Mouse (Mus musculus) neural tube, embryonic 12.5 days (tissue): Measurements from ENCODE around the gene Cxcl17. TPM values are rescaled to one million over a fixed set of nuclear protein-coding genes. Genes with fewer than 3 reads are reported as not detected.

Experiments used
- ATAC-seq: fragments of 200-750 bp; cut with Nextera tagmentation; 2 replicates; pipeline ENCODE4 v1.8.0; 2017; ENCODE audit warnings: low read depth, mild to moderate bottlenecking, moderate TSS enrichment, moderate library complexity; ENCODE audit not compliant: low FRiP score
- H3K27ac ChIP-seq: fragments of 300-500 bp; sonication (generic); 2 replicates; pipeline ENCODE4 v1.5.1; 2016
- H3K27me3 ChIP-seq: fragments of 300-500 bp; sonication (generic); replicated peaks from 2 replicates; pipeline ENCODE4 v1.6.1; 2016; ENCODE audit warnings: mild to moderate bottlenecking
- H3K36me3 ChIP-seq: fragments of 300-500 bp; sonication (generic); 2 replicates; pipeline ENCODE4 v1.6.1; 2016; ENCODE audit warnings: mild to moderate bottlenecking
- H3K4me1 ChIP-seq: fragments of 300-500 bp; sonication (generic); 2 replicates; pipeline ENCODE4 v1.6.1; 2016
- H3K4me2 ChIP-seq: fragments of 300-500 bp; sonication (generic); replicated peaks from 2 replicates; pipeline ENCODE4 v1.6.1; 2016; ENCODE audit warnings: mild to moderate bottlenecking
- H3K4me3 ChIP-seq: fragments of 300-500 bp; sonication (generic); 2 replicates; pipeline ENCODE4 v1.5.1; 2016
- H3K9ac ChIP-seq: fragments of 300-500 bp; sonication (generic); 2 replicates; pipeline ENCODE4 v1.6.1; 2016; ENCODE audit warnings: mild to moderate bottlenecking
- H3K9me3 ChIP-seq: fragments of 300-500 bp; sonication (generic); 2 replicates; pipeline ENCODE4 v1.6.1; 2016; ENCODE audit warnings: mild to moderate bottlenecking
- WGBS: fragments of 180-500 bp; shearing (Covaris S2); methylation state at CpG from one replicate; pipeline ENCODE4 v1.1.7; 2016; 5-methylcytosine and 5-hydroxymethylcytosine counted together
- polyA plus RNA-seq: library from polyadenylated mRNA; unstranded; fragments of >200 nt; fragmentation: Nextera tagmentation; extraction: Ambion mirVana; gene quantifications from 2 replicates; pipeline ENCODE4 v1.2.1, GENCODE M21; 2016

The Cxcl17 gene
- polyA plus RNA-seq, 1 experiment from 2014 or later, result 0.53 TPM

DNA sequence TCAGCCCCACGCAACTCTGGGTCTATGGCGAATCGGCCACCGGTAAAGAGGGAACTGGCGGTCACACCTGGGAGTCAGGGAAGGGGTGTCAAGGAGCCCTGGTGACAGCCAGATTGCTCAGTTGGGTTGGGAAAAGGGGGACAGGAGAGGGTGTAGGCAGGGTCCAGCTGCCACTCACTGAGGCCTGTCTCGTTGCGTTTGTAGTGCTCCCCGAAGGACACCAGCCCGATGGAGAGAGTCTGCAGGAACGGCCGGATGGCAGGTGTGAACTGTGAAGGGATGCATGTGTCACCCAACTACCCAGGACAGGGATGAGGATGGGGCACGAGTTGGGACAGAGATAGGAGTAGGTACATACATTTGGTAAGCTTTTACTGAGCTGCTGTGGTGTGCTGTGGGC is 27.4 kb downstream of the Cxcl17 start:
- peaks cover 75% of the 10 kb centered on the region for H3K36me3 ChIP-seq
- H3K4me2 ChIP-seq, result no peak overlapping the region
- no peak overlapping the region for H3K4me3 ChIP-seq
- no peak overlapping the region for H3K27ac ChIP-seq
- 95% methylated on average over 12 of the region's 12 CpGs for WGBS
- no peaks in the 10 kb centered on the region for H3K9me3 ChIP-seq
- no peak for ATAC-seq
- no peaks in the 10 kb centered on the region for H3K27me3 ChIP-seq
- peaks cover 5% of the 10 kb centered on the region; the same call in 1 of the 2 replicates for H3K4me1 ChIP-seq
- H3K9ac ChIP-seq, result no peak overlapping the region

GRCm38 (mm10) chr7:25384818-25385217 is 27.9 kb downstream of the Cxcl17 start:
- peaks cover 75% of the 10 kb centered on the region for H3K36me3 ChIP-seq
- H3K27ac ChIP-seq, result no peak overlapping the region
- H3K4me2 ChIP-seq, result no peak overlapping the region
- H3K4me1 ChIP-seq, result peaks cover 5% of the 10 kb centered on the region
- WGBS, result 90% methylated on average over 9 of the region's 9 CpGs
- no peak overlapping the region for H3K9ac ChIP-seq
- ATAC-seq, result no peak
- no peak overlapping the region for H3K4me3 ChIP-seq
- H3K9me3 ChIP-seq, result no peaks in the 10 kb centered on the region
- no peaks in the 10 kb centered on the region for H3K27me3 ChIP-seq

DNA sequence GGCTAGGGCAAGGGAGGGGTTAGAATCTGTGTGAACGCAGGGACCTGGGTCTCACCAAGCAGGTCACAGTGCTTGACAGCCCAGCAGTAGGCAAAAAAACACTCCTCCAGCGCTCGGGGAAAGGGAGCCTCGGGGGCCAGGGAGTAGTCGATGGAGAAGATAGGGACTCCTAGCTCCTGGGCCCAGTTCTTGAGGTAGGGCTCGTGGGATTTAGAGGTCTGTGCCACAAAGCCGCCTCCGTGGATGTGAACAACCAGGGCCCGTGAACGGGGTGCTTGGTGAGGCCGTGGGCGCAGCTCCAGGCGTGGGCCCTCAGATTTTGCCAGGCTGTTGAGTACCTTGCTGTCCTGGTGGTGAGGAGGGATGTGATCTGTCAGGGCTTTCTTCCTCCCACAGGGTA is 28.4 kb downstream of the Cxcl17 start:
- Histone ChIP-seq H3K9ac (no peak overlapping the region), H3K9me3 (no peaks in the 10 kb centered on the region), H3K27ac (no peak overlapping the region), H3K36me3 (peaks cover 75% of the 10 kb centered on the region), H3K4me2 (no peak overlapping the region), H3K27me3 (no peaks in the 10 kb centered on the region), H3K4me1 (peaks cover 9% of the 10 kb centered on the region), H3K4me3 (no peak overlapping the region)
- ATAC-seq, result no peak
- WGBS, result 93% methylated on average over 13 of the region's 13 CpGs

- Histone ChIP-seq H3K4me1 (peaks cover 9% of the 10 kb centered on the region), H3K9me3 (no peaks in the 10 kb centered on the region), H3K36me3 (peaks cover 75% of the 10 kb centered on the region), H3K27ac (no peak overlapping the region), H3K27me3 (no peaks in the 10 kb centered on the region), H3K9ac (no peak overlapping the region), H3K4me3 (no peak overlapping the region), H3K4me2 (no peak overlapping the region)
- 83% methylated on average over 4 of the region's 4 CpGs for WGBS
- no peak for ATAC-seq
Observed at GRCm38 (mm10) chr7:25383891-25384290, 28.8 kb downstream of the Cxcl17 start.

DNA sequence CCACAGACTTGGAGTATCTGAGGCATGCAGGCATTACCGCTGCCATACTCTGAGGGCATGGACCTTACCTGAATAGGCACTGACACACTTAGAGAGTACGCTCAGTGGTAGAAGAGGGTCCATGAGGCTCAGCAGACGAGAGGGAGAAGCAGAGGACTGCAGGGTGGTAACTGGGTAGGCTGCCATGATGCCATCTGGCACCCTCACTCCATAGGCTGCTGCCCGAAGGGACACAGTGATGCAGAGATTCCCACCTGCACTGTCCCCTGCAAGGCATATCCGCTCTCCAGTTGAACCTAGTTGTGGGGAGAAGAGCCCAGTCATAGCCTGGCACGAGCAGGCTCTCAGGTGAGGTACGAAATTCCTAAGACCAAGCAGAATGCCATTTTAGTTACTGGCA is 29.3 kb downstream of the Cxcl17 start:
- WGBS, result 87% methylated on average over 7 of the region's 7 CpGs
- Histone ChIP-seq H3K36me3 (peaks cover 74% of the 10 kb centered on the region), H3K4me2 (no peak overlapping the region), H3K9me3 (no peaks in the 10 kb centered on the region), H3K27ac (no peak overlapping the region), H3K9ac (no peak overlapping the region), H3K4me3 (no peak overlapping the region), H3K4me1 (peaks cover 9% of the 10 kb centered on the region), H3K27me3 (no peaks in the 10 kb centered on the region)
- no peak for ATAC-seq

DNA sequence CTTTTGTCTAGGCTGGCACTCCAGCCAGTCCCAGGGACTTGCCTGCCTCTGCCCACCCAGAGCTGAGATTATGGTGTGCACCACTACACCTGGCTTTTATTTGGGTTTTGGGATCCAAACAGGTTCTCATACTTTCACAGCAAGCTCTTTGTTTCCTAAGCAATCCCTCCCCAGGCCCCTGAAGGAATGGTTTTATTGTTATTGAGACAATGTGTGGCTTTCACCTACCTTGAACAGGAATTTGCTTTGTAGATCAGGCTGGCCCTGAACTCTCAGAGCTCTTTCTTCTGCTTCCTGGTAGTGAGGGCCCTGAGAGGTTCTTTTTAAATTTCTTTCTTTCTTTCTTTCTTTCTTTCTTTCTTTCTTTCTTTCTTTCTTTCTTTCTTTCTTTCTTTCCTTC is 30.1 kb downstream of the Cxcl17 start:
- Histone ChIP-seq H3K27ac (no peak overlapping the region), H3K9ac (no peak overlapping the region), H3K27me3 (no peaks in the 10 kb centered on the region), H3K4me1 (peaks cover 9% of the 10 kb centered on the region), H3K36me3 (peaks cover 65% of the 10 kb centered on the region), H3K4me2 (no peak overlapping the region), H3K9me3 (no peaks in the 10 kb centered on the region), H3K4me3 (no peak overlapping the region)
- ATAC-seq, result no peak

- Histone ChIP-seq H3K27me3 (no peaks in the 10 kb centered on the region), H3K9ac (no peak overlapping the region), H3K4me1 (peaks cover 9% of the 10 kb centered on the region), H3K36me3 (peaks cover 54% of the 10 kb centered on the region), H3K4me3 (no peak overlapping the region), H3K4me2 (no peak overlapping the region), H3K27ac (no peak overlapping the region), H3K9me3 (no peaks in the 10 kb centered on the region)
- no peak for ATAC-seq
- WGBS, result 54% methylated on average over 3 of the region's 3 CpGs
Observed at GRCm38 (mm10) chr7:25381284-25381680, 31.4 kb downstream of the Cxcl17 start.

- 64% methylated on average over 18 of the region's 18 CpGs for WGBS
- Histone ChIP-seq H3K36me3 (peaks cover 48% of the 10 kb centered on the region), H3K4me2 (peak overlapping the region; percentile 65), H3K4me1 (peaks cover 9% of the 10 kb centered on the region), H3K9ac (0 out of 2 replicates have a peak overlapping the region, but pooled peaks have one; percentile 14), H3K27me3 (no peaks in the 10 kb centered on the region), H3K9me3 (no peaks in the 10 kb centered on the region), H3K27ac (no peak overlapping the region), H3K4me3 (no peak overlapping the region)
- no peak for ATAC-seq
Observed at GRCm38 (mm10) chr7:25380392-25381283, 32.0 kb downstream of the Cxcl17 start.

DNA sequence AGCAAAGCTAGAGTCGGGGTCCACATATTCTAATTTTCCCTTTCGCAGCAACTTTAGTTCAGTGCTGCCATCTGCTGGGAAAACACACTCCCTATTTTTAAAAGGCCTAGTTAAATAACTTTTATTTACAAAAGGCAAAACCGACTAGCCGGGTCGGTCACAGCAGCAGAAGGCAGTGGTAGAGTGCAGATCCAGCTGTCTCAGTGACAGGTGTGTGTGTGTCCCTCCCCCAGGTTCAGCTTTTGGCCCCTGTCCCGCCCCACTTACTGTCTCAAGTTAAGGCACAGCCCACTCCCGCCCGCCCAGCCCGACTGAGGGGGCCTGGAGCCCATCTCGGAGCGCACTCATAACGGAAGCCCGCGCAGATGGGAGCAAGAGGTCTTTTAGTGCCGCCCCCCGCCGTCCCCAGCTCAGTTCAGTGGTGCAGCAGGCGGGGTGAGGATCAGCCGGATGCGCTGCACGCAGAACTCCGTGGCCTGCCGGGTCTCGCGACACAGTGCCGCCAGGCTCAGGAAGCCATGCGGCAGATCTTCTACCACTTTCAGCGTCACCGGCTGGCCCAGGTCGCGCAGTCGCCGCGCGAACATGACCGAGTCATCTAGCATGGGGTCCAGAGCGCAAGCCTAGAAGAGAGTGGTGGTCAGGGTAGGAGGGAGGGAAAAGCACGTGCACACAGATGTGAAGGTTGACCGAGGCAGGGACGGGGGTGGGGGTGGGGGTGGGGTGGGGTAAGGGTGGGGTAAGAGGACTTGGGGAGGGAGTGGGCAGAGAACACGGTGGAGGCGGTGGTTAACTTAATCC is 32.9 kb downstream of the Cxcl17 start:
- no peak overlapping the region for H3K27ac ChIP-seq
- peak overlapping the region; percentile 65 for H3K4me2 ChIP-seq
- H3K4me1 ChIP-seq, result peaks cover 9% of the 10 kb centered on the region
- H3K36me3 ChIP-seq, result peaks cover 40% of the 10 kb centered on the region
- peak overlapping the region; percentile 14; the same call in 1 of the 2 replicates for H3K9ac ChIP-seq
- no peaks in the 10 kb centered on the region for H3K9me3 ChIP-seq
- 2% methylated on average over 41 of the region's 42 CpGs for WGBS
- H3K27me3 ChIP-seq, result no peaks in the 10 kb centered on the region
- peak; percentile 34 for ATAC-seq
- H3K4me3 ChIP-seq, result peak overlapping the region; percentile 29

- H3K36me3 ChIP-seq, result peaks cover 27% of the 10 kb centered on the region
- H3K4me1 ChIP-seq, result peaks cover 9% of the 10 kb centered on the region
- H3K4me2 ChIP-seq, result no peak overlapping the region
- H3K27ac ChIP-seq, result no peak overlapping the region
- H3K4me3 ChIP-seq, result no peak overlapping the region
- no peak overlapping the region for H3K9ac ChIP-seq
- no peaks in the 10 kb centered on the region for H3K27me3 ChIP-seq
- ATAC-seq, result no peak
- no peaks in the 10 kb centered on the region for H3K9me3 ChIP-seq
- WGBS, result 89% methylated on average over 13 of the region's 13 CpGs
Observed at GRCm38 (mm10) chr7:25378181-25379100, 34.2 kb downstream of the Cxcl17 start.

- H3K4me3 ChIP-seq, result 0 out of 2 replicates have a peak overlapping the region, but pooled peaks have one; percentile 26
- 0 out of 2 replicates have a peak overlapping the region, but pooled peaks have one; percentile 14 for H3K9ac ChIP-seq
- peak overlapping the region; percentile 50 for H3K4me2 ChIP-seq
- 48% methylated on average over 8 of the region's 8 CpGs for WGBS
- H3K27me3 ChIP-seq, result no peaks in the 10 kb centered on the region
- no peak for ATAC-seq
- H3K36me3 ChIP-seq, result peaks cover 18% of the 10 kb centered on the region
- H3K27ac ChIP-seq, result no peak overlapping the region
- H3K9me3 ChIP-seq, result no peaks in the 10 kb centered on the region
- peaks cover 9% of the 10 kb centered on the region for H3K4me1 ChIP-seq
Observed at GRCm38 (mm10) chr7:25377100-25377700, 35.5 kb downstream of the Cxcl17 start.
